Mouse (Mus musculus) liver, embryonic 11.5 days (tissue): ENCODE data around the gene Mcm8. TPM values are rescaled to one million over a fixed set of nuclear protein-coding genes. Genes with fewer than 3 reads are reported as not detected.

ENCODE experiments used
- ATAC-seq: fragments of 200-750 bp; cut with Nextera tagmentation; replicated peaks from 2 replicates; pipeline ENCODE4 v1.8.0; 2017; ENCODE audit warnings: moderate number of reproducible peaks, mild to moderate bottlenecking, moderate TSS enrichment, moderate library complexity; ENCODE audit not compliant: low FRiP score
- DNase-seq: peaks from one replicate; pipeline ENCODE4 v3.0.0-alpha.2; 2017; ENCODE audit warnings: low spot score
- H3K27ac ChIP-seq: fragments of 300-500 bp; sonication (generic); 2 replicates; pipeline ENCODE4 v1.5.1; 2014; ENCODE audit warnings: mild to moderate bottlenecking, low read depth, low read length, control low read depth
- H3K27me3 ChIP-seq: fragments of 300-500 bp; sonication (generic); replicated peaks from 2 replicates; pipeline ENCODE4 v1.6.1; 2014; ENCODE audit warnings: low read length, mixed read lengths; ENCODE audit not compliant: control insufficient read depth, insufficient read depth
- H3K36me3 ChIP-seq: fragments of 300-500 bp; sonication (generic); 2 replicates; pipeline ENCODE4 v1.6.1; 2014; ENCODE audit warnings: mild to moderate bottlenecking, low read length, moderate library complexity, mixed read lengths; ENCODE audit not compliant: control insufficient read depth, insufficient read depth
- H3K4me1 ChIP-seq: fragments of 300-500 bp; sonication (generic); replicated peaks from 2 replicates; pipeline ENCODE4 v1.6.1; 2014; ENCODE audit warnings: low read length, mixed read lengths; ENCODE audit not compliant: control insufficient read depth, insufficient read depth
- H3K4me2 ChIP-seq: fragments of 300-500 bp; sonication (generic); 2 replicates; pipeline ENCODE4 v1.6.1; 2014; ENCODE audit warnings: mild to moderate bottlenecking, control low read depth, moderate library complexity
- H3K4me3 ChIP-seq: fragments of 300-500 bp; sonication (generic); 2 replicates; pipeline ENCODE4 v1.5.1; 2014; ENCODE audit warnings: low read depth, low read length, control low read depth
- H3K9ac ChIP-seq: fragments of 300-500 bp; sonication (generic); 2 replicates; pipeline ENCODE4 v1.6.1; 2014; ENCODE audit warnings: low read depth, low read length, control low read depth
- H3K9me3 ChIP-seq: fragments of 300-500 bp; sonication (generic); 2 replicates; pipeline ENCODE4 v1.6.1; 2016; ENCODE audit warnings: low read length, inconsistent platforms, mixed read lengths; ENCODE audit not compliant: control insufficient read depth
- WGBS: fragments of 180-500 bp; shearing (Covaris S2); extraction: QIAGEN DNeasy Blood & Tissue Kit; methylation state at CpG from one replicate; pipeline ENCODE4 v1.1.7; 2014; 5-methylcytosine and 5-hydroxymethylcytosine counted together
- polyA plus RNA-seq: library from polyadenylated mRNA; unstranded; fragments of >200 nt; fragmentation: Nextera tagmentation; extraction: Ambion mirVana; gene quantifications from 2 replicates; pipeline ENCODE4 v1.2.1, GENCODE M21; 2014

Gene Mcm8
- polyA plus RNA-seq, 1 experiment from 2014 or later: 19.8 TPM

DNA sequence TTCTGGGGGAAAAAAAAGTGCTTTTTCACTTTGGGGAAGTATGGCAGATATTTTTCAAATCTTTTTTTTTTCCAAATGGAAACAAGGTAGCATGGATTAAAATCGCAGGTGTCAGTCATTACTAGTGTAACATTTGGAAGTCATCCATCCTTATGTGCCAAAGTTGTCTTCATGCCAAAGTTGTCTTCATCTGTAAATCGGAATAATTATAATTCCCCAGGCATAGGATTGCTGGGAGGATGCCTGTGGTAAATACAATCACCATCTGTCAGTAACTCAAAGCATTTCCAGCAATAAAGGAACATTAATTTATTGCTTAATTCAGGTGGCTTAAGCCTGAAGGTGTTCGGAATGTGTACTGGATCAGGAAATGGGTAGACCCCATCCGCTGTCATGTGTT lies 25.1 kb downstream of the Mcm8 start:
- no peak for DNase-seq
- Histone ChIP-seq H3K9me3 (no peaks in the 10 kb centered on the region), H3K27ac (no peak overlapping the region), H3K4me2 (no peak overlapping the region), H3K9ac (no peak overlapping the region), H3K27me3 (no peaks in the 10 kb centered on the region), H3K4me3 (no peak overlapping the region), H3K36me3 (peaks cover 6% of the 10 kb centered on the region; the same call in 1 of the 2 replicates), H3K4me1 (no peaks in the 10 kb centered on the region)
- WGBS: 91% methylated on average over 4 of the region's 4 CpGs
- ATAC-seq: no peak

DNA sequence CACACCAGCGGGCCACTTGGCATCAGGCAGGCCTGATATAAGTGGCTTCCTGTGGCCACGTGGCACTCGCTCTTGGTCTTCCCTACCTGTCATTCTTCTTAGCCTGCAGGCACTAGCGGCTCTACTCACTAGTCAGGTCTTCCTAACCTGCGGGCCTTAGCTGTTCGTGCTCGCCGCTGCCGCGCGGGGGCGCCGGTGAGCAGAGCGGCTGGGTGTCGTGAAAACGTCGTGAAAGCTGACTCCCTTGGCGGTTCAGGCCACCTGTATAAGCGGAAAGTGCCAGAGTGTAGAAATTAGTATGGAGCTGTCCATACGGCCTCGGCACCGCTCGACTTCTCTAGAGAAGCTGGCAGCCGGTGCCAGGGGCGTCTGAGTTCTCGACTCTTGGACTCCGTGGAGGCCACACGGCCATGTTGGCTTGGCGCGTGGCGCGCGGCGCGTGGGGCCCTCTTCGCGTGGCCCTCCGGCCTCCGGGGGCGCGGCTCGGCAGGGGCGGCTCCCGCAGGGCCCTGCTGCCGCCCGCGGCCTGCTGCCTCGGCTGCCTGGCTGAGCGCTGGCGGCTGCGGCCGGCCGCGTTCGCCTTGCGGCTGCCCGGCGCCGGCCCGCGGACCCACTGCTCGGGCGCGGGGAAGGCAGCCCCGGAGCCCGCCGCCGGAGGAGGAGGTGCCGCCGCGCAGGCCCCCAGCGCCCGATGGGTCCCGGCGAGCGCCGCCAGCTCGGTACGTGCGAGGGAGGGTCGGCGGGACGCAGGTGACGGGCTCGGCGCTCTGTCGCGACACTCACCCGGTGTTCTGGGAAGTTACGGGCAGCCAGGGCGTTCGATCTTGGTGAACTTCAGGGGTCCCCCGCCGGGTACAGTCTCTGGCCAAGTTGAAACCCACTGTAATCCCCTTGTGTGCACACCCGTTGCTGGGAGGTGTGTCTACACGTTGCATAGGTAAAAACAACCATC lies 30.7 kb downstream of the Mcm8 start, which contains the start of gene Crls1:
Gene Crls1, plus strand, starts transcription at position 260 of the 952 bp plus-strand sequence.
- peak within 1 kb of the TSS; percentile 62 for H3K27ac ChIP-seq
- WGBS: under 1% methylated on average over 89 of the region's 96 CpGs
- peak within 1 kb of the TSS; percentile 93 for H3K4me3 ChIP-seq
- H3K27me3 ChIP-seq: no peaks in the 10 kb centered on the region
- no peaks in the 10 kb centered on the region for H3K9me3 ChIP-seq
- peaks cover 14% of the 10 kb centered on the region for H3K4me1 ChIP-seq
- ATAC-seq: peak; percentile 86
- H3K36me3 ChIP-seq: peaks cover 4% of the 10 kb centered on the region; the same call in 1 of the 2 replicates
- peak; percentile 99 for DNase-seq
- H3K9ac ChIP-seq: peak within 1 kb of the TSS; percentile 86
- H3K4me2 ChIP-seq: peak within 1 kb of the TSS; percentile 88

DNA sequence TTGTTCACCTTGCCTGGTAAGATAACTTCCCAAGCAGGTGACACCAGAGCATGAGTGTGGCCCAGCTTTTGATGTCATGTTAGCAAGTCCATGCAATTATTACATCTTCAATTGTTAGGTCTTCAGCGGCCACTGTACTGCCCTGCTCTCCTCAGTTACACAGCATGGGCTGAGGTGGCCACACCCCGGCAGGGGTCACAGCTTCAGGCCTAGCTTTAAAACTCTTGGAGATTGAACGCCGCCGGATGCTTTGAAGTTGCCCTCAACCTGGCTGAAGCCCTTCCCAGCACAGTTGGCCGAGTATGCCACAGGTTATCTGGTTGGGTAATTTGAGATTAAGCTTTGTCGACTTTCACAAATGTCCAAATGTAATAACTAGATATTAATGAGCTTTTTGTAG lies 31.6 kb downstream of the Mcm8 start:
- H3K9ac ChIP-seq: peak overlapping the region; percentile 86
- peak; percentile 35 for DNase-seq

DNA sequence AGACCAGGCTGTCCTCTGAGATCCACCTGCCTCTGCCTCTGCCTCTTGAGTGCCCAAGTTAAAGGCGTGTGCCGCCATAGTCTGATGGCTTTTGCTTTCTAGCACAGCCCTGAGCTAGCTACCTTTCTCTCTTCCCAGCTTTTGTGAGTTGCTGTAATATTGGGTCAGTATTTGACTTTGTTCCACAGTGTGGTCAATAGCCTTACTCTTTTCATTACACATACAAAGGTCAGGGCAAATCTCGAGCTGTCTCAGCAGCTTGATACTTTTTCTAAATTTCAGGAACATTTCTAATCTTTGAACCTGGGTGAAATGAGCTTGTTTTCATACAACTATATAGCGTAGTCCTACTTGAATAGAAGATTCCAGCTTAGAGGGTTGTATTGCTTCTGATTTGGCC lies 32.4 kb downstream of the Mcm8 start:
- H3K27me3 ChIP-seq: no peaks in the 10 kb centered on the region
- H3K4me1 ChIP-seq: peaks cover 16% of the 10 kb centered on the region
- H3K9ac ChIP-seq: no peak overlapping the region
- WGBS: 88% methylated on average over 4 of the region's 4 CpGs
- peaks cover 4% of the 10 kb centered on the region; the same call in 1 of the 2 replicates for H3K36me3 ChIP-seq
- ATAC-seq: no peak
- no peak overlapping the region for H3K27ac ChIP-seq
- no peak overlapping the region; the same call in 1 of the 2 replicates for H3K4me3 ChIP-seq
- H3K4me2 ChIP-seq: peak overlapping the region; percentile 88
- no peak for DNase-seq
- no peaks in the 10 kb centered on the region for H3K9me3 ChIP-seq

More for the DNA sequence above, 31.6 kb downstream of the Mcm8 start:
- WGBS: 30% methylated on average over 7 of the region's 7 CpGs
- H3K27me3 ChIP-seq: no peaks in the 10 kb centered on the region
- H3K27ac ChIP-seq: no peak overlapping the region
- peak overlapping the region; percentile 93 for H3K4me3 ChIP-seq
- peaks cover 16% of the 10 kb centered on the region for H3K4me1 ChIP-seq
- H3K9me3 ChIP-seq: no peaks in the 10 kb centered on the region
- H3K36me3 ChIP-seq: peaks cover 4% of the 10 kb centered on the region; the same call in 1 of the 2 replicates
- peak overlapping the region; percentile 88 for H3K4me2 ChIP-seq
- ATAC-seq: no peak

DNA sequence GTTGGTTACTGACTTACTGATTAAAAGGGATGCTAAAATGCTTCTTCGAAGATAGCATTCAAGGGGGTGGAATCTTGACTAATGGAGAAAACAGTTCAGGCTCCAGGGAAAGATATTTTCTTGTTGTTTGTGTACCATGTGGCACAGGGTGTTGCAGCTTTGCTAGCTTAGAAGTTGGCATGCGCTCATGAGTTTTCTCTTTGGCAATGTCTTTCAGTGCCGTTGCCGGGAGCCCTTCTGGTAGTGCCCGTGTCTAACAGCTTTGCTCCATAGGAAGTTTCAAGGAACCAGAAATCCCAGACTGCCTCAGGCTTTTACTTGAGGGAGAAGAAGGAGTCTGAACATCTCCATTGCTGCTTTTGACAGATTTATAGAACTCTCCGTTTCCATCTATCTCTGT lies 33.2 kb downstream of the Mcm8 start:
- Histone ChIP-seq H3K9me3 (no peaks in the 10 kb centered on the region), H3K4me2 (no peak overlapping the region), H3K4me1 (peaks cover 16% of the 10 kb centered on the region), H3K36me3 (peaks cover 4% of the 10 kb centered on the region; the same call in 1 of the 2 replicates), H3K27me3 (no peaks in the 10 kb centered on the region), H3K4me3 (no peak overlapping the region), H3K9ac (no peak overlapping the region), H3K27ac (no peak overlapping the region)
- 90% methylated on average over 6 of the region's 6 CpGs for WGBS
- DNase-seq: no peak
- ATAC-seq: no peak

DNA sequence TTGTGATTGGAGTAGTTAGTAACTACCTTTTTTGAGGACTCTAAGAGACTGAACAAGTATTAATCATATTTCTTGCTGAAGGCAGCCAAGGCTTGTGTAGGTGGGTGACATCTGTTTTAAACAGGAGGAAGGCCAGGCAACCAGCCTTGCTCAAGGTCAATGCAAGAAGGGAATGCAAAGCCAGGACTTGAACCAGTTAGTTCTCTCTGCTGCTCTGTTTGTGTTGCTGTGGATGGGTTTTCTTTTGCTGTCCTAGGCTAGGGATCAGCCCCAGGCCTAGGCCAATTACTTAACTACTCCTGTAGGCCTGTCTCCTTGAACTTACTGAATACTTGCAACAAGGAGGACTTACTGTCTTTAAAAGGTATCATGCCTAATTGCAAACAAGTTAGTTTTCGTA lies 37.1 kb downstream of the Mcm8 start:
- DNase-seq: no peak
- no peaks in the 10 kb centered on the region for H3K27me3 ChIP-seq
- H3K4me1 ChIP-seq: peaks cover 8% of the 10 kb centered on the region
- ATAC-seq: no peak
- no peak overlapping the region for H3K4me3 ChIP-seq
- WGBS: 89% methylated on average over 1 of the region's 1 CpGs
- H3K27ac ChIP-seq: no peak overlapping the region
- no peaks in the 10 kb centered on the region for H3K9me3 ChIP-seq
- H3K9ac ChIP-seq: no peak overlapping the region
- H3K36me3 ChIP-seq: peaks cover 5% of the 10 kb centered on the region; the same call in 1 of the 2 replicates
- H3K4me2 ChIP-seq: no peak overlapping the region

DNA sequence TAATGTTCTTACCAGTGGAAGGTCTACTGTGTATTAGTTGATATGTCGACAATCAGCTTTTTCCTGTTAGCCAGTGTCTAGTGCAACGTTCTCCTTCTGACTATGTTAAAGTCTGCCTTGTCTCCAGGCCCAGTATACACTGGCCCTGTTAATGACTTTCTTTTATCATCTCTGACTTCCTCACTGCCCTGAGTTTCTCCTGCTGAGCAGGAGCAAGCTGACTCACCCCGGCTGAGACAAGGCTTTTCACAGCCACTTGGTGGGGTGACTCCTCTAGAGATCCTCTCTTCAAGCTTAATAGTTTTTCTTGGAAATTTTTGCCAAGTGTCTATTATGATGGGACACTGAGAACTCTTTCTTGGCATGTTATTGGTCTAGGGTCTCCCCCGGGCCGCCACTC lies 40.4 kb downstream of the Mcm8 start:
- Histone ChIP-seq H3K4me1 (peaks cover 4% of the 10 kb centered on the region), H3K27ac (no peak overlapping the region), H3K9ac (no peak overlapping the region), H3K36me3 (0 out of 2 replicates have a peak, but pooled peaks cover 2% of the 10 kb centered on the region), H3K4me3 (no peak overlapping the region), H3K27me3 (no peaks in the 10 kb centered on the region), H3K4me2 (no peak overlapping the region), H3K9me3 (no peaks in the 10 kb centered on the region)
- ATAC-seq: no peak
- no peak for DNase-seq
- WGBS: 63% methylated on average over 5 of the region's 5 CpGs

DNA sequence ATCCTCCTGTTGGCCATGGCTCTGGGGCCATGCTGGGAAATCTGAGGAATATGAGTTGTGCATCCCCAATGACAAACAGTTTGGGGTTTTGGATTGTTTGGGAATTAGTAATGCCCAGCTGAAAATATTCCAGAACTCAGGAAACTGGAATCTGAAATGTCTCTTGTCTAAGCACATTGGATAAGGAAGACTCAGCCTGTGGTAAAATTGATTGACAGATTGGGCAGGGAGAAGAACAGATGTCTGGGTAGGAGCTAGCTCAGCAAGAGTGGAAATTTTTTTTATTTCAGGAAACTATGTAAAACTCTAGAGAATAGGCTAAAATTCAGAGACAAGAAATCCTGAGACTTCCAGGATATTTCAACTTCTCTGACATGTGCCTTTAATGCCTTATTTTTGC lies 44.5 kb downstream of the Mcm8 start:
- Histone ChIP-seq H3K27me3 (no peaks in the 10 kb centered on the region), H3K4me2 (no peak overlapping the region), H3K27ac (no peak overlapping the region), H3K9me3 (no peaks in the 10 kb centered on the region), H3K36me3 (peaks cover 3% of the 10 kb centered on the region; the same call in 1 of the 2 replicates), H3K4me1 (no peaks in the 10 kb centered on the region), H3K4me3 (no peak overlapping the region), H3K9ac (no peak overlapping the region)
- no peak for ATAC-seq
- no peak for DNase-seq
